Mouse (Mus musculus): Measurements from ENCODE around the gene Gm10300.

- no peak for TF ChIP-seq POLR2A (IDR thresholded peaks at IDR 0.05; ENCODE audit: borderline replicate concordance, insufficient read depth, low read length)
- no peak for TF ChIP-seq CTCF (IDR thresholded peaks at IDR 0.05; ENCODE audit: borderline replicate concordance, insufficient read depth, low read depth, low read length)
These were observed 1.3 kb downstream of the Gm10300 start for GRCm38 (mm10) chr4:132075796-132076195.

All from cerebellum, adult 2 months (tissue).